Mouse (Mus musculus): ENCODE data around the gene Rora.
A peak's percentile ranks its signal among the peaks of the same experiment; 100 is the strongest.
"Not testable (repeated sequence)": the region's sequence is repeated elsewhere in the genome, so short reads cannot be mapped to it uniquely, and the experiment has no call there.

Gene Rora

GRCm38 (mm10) chr9:69023314-69023713 lies 369.7 kb downstream of the Rora start:
- DNase-seq = no peak

GRCm38 (mm10) chr9:69028177-69028576 lies 374.6 kb downstream of the Rora start:
- DNase-seq = no peak

DNA sequence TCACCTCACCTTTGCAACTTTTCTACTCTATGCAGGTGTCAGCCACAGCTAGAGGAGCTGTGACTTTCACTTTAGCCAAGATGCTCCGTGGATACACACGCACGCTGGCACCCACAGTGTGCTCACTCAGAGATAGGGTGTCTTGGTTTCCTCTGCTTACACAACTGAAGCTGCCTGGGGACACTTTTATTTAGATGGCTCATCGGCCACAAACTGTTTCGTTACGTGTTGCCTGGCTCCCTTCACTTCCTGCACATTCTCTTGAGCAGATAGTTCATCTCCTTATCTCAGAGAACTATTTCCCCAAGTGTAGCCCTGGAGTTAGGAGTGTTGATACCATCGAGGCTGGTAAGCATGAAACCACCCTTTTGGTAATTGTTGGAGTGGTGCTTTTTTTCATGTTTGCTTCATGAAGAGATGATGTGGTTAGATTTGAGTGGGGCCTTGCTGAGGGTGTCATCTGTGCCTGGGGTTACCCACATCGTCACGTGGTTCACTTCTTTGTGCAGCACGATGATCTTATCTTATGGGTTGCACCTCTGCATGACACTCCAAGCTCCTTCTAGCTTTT lies 380.8 kb downstream of the Rora start:
- peak in 1 of 2 experiments; percentile 12 for DNase-seq

DNA sequence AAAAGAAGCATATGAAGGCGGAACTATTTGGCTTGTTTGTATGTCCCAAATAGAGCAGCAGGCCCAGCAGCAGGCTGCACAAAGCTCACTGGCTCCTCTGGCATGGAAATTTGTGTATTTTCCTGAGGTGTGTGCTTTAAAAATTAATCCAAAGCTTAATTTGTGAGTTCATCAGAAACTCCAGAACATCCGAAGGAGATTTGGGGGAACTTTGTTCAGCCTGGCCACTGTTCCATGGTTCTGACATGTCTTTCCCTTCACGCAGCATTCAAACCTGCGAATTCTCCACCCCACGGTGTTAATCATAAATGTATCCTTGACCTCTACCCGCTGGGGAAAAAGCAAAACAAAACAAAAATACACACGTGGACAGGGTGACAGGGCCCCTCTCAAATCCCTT lies 381.9 kb downstream of the Rora start:
- no peak for DNase-seq

GRCm38 (mm10) chr9:69036296-69036695 lies 382.7 kb downstream of the Rora start:
- DNase-seq = no peak

DNA sequence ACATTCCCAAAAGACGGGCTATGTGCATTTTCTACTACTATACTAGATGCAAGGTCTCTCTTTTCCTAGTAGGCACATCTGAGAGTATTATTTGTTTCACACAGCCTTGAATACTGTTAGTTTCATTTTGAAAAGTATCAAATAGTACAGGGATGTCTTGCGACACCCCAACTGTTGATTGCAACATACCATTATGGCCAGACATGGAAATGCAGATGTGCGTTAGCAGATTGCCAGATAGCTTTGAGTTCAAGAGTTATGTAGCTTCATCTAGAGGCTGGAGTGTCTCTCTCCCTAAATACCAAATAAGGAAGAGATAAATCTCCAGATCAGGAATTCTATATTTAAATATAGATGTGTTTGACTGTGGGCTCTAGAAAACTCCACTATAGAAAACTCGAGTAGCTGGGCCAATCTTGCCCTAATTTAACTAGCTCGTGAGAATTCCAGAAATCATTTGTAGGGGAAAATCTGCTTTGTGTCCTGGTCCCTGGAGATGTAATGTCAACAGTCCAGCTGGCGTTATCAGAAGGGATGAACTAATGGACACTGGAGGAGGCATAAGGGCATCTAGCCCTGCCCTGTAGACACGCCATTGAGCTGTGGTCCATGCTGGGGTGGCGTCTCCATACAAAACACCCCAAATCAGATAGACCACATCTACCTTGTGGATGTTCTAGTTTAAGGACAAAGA lies 390.5 kb downstream of the Rora start:
- DNase-seq = no peak

GRCm38 (mm10) chr9:69044614-69045133 lies 391.1 kb downstream of the Rora start:
- no peak for DNase-seq

DNA sequence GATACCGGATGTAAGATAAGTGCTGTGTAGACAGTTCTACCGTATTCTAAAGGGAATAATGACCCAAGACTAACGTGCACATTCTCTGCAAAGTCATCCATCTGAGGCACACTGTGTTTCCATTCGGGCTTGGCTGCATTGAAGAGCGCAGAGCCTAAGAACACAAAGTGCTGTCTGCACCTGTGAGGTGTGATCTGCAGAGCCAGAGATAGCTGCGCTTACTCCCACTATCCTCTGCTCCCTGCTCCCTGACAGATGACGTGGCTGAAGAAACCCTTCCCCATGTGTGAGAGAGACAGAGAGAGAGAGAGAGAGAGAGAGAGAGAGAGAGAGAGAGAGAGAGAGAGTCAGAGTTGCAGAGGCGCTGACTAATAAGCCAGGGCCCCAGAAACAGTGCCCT lies 392.3 kb downstream of the Rora start:
- no peak for DNase-seq

GRCm38 (mm10) chr9:69050856-69051255 lies 397.3 kb downstream of the Rora start:
- DNase-seq = no peak

GRCm38 (mm10) chr9:69051890-69052289 lies 398.3 kb downstream of the Rora start:
- no peak for DNase-seq

DNA sequence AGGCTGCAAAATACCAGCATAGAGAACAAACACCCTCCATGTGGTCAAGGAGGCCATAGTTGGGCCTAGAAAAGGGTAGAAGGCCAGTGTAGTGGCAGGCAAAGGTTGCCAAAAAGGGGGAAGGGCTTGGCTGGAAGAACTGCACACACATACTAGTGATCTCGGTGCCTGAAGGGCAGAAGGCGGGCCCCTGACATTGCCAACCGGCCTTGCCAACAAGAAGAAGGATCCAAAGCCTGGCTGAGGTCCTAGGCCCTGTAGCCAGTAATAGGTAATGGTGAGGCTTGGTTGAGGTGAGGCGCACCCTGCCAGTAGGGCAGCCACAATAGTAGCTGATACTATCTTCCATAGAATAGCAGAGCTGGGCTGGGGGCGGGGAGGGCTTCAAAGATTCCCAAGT lies 401.7 kb downstream of the Rora start:
- DNase-seq = no peak

- DNase-seq = no peak
Measured at GRCm38 (mm10) chr9:69071203-69071867, 417.7 kb downstream of the Rora start.

GRCm38 (mm10) chr9:69073271-69073670 lies 419.7 kb downstream of the Rora start:
- no peak for DNase-seq

DNA sequence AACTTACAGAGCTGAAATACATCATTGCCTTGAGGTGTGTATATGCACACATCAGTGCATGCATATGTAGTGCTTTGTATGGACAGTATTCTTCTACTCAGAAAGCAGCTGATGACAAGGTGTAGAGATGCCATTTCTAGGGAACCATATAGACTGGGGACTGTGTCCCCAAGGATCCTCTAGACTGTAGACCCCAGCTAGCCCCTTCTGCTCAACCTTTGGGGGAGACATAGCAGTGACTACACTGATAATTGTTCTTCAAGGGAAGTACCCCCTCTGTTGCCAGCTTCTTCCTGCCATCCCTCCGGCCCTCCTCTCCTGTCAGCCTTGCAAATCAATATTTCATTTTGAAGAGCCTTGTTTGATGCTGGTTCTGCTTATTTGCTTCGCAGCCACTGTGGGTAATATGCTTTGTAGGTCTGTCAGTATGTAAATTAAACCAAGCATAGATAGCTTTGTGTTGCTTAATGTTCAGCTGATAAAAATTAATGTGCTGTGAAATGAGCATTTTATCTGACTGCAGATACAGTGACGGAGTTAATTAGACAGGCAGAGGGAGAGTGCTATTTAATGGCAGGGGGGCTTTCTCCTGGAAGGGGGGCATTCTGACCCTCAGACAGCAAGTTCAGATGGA lies 430.6 kb downstream of the Rora start:
- no peak for DNase-seq

GRCm38 (mm10) chr9:69084720-69085661 lies 431.4 kb downstream of the Rora start:
- peak; percentile 24 to 57 for DNase-seq

DNA sequence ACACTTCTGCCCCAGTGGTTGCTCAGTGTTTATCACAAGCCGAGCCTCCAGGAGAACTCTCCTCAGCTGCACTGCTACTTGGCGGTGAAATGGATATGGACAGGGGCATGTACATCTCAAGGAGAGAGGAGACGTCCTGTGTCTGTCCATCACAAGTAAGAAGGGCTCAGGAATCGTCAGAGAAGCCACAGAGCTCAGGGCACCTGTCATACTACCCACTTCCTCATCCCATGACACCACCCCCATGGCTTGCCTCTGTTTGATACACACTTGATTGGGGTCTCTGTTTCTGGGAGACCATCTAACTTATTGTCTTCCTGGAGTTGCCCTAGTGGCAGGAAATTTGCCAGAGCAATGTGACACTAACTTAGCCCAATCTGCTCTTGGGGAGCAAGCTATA lies 433.3 kb downstream of the Rora start:
- DNase-seq = no peak

DNA sequence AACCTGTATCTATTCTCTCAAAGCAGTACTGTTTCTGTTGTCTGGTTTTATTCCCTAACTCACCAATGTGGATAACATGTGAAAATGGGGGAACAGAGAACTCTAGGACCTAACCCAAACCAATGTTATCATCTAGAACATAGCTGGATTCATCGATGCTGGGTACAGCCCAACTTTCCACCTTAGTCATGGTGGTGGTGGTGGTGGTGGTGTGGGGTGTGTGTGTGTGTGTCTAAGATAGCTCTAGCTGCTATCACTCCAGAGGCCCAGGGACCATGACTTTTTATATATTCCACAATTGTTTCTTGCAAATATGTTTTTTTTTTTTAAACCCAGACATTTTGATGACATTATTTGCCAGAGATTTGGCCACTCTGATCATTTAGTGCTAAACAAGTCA lies 433.7 kb downstream of the Rora start:
- DNase-seq = no peak

- no peak for DNase-seq
Measured at GRCm38 (mm10) chr9:69090749-69091270, 437.2 kb downstream of the Rora start.

GRCm38 (mm10) chr9:69092119-69093013 lies 438.8 kb downstream of the Rora start:
- DNase-seq = peak; percentile 82 to 92

GRCm38 (mm10) chr9:69100153-69100756 lies 446.7 kb downstream of the Rora start:
- DNase-seq = not testable (repeated sequence)

GRCm38 (mm10) chr9:69104321-69104720 lies 450.7 kb downstream of the Rora start:
- DNase-seq = no peak
